Mouse (Mus musculus) embryo, embryonic 10 days (tissue): Measurements from ENCODE around the gene Mrps10.
"Not testable (repeated sequence)": the region's sequence is repeated elsewhere in the genome, so short reads cannot be mapped to it uniquely, and the experiment has no call there.

Experiments used
- DNase-seq: peaks from one replicate; pipeline ENCODE4 v3.0.0-alpha.2; 2015; ENCODE audit warnings: low spot score

Mrps10 gene

GRCm38 (mm10) chr17:47381917-47382316 is 13.2 kb downstream of the Mrps10 start:
- no peak for DNase-seq

DNA sequence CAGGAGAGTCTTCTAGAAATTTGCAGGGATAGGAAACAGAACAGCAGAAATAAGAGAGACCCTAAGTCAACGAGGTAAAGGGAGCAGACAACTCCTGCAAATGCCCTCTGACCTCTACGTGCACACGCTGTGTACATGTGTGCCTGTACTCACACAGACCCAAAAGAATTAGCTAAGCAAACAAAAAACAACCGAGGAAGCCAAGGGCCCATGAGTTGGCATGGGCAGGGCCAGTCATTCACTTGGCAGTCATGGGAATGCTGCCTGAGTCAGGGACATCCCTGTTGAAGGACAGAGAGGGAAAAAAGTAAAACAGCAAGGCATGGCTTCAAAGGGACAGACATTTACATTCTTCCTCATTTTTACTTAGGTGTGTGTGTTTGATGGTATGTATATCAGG is 14.6 kb downstream of the Mrps10 start:
- DNase-seq = no peak

DNA sequence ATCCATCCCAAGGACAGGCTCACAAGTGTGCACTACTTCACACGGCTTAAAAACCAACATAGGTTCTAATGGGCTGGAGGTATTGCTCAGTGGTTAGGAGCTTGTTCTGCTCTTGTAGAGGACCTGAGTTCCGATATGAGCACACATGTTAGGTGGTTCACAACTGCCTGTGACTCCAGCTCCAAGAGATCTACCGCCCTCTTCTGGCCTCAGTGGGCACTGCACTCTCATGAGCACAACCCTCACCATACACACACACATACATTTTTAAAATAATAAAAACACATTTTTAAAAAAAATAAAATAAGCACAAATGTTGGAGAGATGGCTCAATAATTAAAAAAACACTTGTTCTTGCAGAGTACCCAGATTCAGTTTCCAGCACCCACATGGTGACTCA is 15.4 kb downstream of the Mrps10 start:
- no peak for DNase-seq

- DNase-seq = no peak
Measured at GRCm38 (mm10) chr17:47385145-47385544, 16.5 kb downstream of the Mrps10 start, which contains the start of gene Guca1b. TSS of gene Guca1b (plus strand) at chr17:47385393.

DNA sequence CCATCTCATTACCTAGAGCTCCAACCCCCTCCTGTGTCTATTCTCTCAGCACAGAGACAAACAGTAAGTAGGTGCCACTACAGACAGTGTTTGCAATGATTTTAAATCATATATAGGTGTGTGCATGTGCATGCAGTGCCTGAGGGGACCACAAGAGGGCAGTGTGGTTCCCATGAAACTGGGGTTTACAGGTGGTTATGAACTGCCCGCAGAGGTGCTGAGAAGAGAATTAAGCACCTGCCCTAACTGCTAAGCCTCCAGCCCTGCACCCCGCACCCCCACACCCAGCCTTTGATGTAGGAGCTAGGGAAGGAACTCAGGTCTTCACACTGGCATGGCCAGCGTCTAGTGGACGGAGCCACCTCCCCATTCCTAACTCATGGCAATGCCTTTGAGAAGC is 18.0 kb downstream of the Mrps10 start:
- peak; percentile 59 for DNase-seq

DNA sequence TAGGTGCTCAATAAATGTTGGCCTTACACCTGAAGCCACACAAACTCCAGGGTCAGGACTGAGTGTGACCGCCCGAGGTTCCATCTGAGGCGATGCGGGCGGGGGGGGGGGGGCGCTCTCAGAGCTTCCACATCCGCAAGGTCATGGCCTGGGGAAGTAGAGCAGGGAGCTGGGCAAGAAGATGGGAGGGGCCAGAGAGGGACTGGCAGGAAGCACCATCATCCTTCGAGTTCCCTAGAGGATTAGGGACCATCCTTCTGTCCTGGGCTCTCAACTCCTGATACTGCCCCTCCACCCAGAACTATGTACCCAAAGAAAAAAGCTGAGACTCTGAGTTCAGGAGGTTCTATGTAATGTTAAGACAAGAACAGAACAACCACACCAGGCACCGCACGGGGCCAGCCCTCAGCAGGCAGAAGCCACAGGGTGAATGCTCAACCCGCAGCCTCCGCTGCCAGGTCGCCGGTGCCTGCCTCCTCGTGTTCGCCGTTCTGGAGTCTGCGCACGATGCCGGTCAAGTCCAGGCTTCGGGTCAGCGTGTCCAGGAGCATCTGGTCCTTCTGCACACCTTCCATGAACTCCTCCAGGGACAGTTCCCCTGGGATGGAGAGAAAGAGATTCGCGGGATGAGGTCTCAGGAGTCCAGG is 25.7 kb downstream of the Mrps10 start:
- peak; percentile 37 for DNase-seq

- peak; percentile 60 for DNase-seq
Measured at GRCm38 (mm10) chr17:47395376-47395913, 26.8 kb downstream of the Mrps10 start.

DNA sequence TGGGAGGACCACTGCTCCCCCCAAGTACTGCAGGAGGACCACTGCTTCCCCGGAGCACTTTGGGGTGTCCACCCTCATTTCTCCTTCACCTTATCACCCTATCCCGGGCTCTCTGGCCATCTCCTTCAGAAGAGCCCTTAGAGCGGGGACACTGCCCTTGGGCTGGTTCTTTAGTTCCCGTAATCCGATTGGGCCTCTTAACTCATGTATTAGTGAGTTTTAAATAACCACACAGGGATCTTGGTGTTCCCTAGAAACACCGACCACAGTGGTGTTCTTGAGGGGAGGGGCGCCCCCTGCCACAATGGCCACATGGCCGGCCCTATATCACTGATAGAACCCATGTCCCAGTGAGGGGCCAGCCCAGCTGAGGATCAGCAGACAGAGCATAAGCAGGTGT is 30.4 kb downstream of the Mrps10 start:
- no peak for DNase-seq

GRCm38 (mm10) chr17:47400451-47400850 is 31.8 kb downstream of the Mrps10 start, which contains the start of gene Guca1a:
TSS of gene Guca1a (minus strand) at chr17:47400584.
- no peak for DNase-seq

DNA sequence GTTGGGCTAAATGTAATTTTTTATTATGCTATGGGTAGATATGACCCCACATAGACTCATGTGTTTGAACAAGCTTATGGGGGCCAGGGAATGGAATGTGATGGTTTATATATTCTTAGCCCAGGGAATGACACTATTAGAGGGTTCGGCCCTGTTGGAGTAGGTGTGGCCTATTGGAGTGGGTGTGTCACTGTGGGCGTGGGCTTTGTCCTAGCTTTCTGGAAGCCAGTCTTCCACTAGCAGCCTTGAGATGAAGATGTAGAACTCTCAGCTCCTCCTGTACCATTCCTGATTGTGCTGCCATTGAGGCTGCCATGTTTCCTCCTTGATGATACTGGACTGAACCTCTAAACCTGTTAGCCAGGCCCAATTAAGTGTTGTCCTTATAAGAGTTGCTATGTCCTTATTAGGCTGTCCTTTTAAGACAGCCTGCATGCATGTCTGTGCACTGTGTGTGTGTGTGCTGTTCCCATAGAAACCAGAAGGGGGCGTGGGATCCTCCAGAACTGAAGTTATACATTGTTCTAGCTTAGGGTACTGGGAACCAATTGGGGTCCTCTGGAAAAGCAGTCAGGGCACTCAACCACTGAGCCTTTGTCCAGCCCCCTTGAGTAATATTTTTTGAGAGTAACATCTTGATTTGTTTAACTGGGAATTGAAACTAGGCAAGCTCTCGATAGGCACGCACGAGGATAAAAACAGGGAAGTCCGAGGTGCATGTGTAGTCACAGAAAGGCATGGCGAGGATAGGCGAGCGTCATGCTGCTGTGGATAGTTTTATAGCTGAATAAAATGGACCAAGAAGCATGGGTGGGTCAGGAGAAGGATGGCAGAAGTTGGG is 39.2 kb downstream of the Mrps10 start:
- DNase-seq = no peak

GRCm38 (mm10) chr17:47408558-47408898 is 39.8 kb downstream of the Mrps10 start:
- peak; percentile 74 for DNase-seq

DNA sequence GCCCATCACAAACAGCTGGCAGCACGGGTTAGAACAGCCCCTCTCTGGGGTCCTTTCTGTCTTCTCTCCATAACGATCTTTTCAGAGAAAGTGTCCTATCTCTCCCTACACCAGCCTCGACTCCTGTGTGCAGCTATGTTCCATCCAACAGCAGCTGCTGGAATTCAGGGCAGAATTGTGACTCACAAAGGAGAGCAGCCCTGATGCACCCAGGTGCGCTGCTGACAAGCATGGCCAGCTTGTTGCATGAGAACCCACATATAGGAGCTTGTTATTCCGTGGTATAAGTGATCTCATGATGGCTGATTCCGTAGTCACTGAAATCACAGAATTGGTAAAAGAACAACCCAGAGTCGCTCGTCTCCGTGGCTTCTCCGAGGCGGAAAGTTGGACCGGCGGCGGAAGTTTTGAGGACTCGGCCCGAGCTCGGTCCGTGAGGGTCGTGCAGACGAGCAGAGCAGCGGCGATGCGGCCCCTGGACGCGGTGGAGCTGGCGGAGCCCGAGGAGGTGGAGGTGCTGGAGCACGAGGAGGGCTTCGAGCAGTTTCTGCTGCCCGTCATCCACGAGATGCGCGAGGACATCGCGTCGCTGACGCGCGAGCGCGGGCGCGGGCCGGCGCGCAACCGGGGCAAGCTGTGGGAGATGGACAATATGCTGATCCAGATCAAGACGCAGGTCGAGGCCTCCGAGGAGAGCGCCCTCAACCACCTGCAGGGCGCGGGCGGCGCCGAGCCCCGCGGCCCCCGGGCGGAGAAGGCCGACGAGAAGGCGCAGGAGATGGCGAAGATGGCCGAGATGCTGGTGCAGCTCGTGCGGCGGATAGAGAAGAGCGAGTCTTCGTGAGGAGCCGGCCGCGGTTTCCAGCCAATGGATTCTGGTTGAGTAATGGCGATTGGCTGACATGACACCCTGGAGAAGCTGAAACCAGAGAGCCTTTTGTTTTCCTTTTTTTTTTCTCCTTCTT is 41.5 kb downstream of the Mrps10 start:
- peak; percentile 28 for DNase-seq

GRCm38 (mm10) chr17:47420195-47420594 is 51.5 kb downstream of the Mrps10 start:
- DNase-seq = no peak

- no peak for DNase-seq
Measured at GRCm38 (mm10) chr17:47421566-47421965, 52.9 kb downstream of the Mrps10 start.

DNA sequence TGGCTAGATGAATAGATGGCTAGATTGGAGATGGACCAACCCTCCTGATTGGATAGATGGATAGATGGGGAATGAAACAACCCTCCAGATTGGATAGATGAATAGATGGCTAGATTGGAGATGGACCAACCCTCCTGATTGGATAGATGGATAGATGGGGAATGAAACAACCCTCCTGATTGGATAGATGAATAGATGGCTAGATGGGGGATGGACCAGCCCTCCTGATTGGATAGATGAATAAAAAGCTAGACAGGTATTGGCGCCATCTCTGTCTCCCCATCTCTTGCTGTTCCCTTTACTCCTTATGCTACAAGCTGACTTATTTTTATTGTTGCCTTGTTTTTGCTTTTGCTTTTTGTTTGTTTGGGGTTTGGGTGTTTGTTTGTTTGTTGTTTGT is 53.9 kb downstream of the Mrps10 start:
- DNase-seq = not testable (repeated sequence)

DNA sequence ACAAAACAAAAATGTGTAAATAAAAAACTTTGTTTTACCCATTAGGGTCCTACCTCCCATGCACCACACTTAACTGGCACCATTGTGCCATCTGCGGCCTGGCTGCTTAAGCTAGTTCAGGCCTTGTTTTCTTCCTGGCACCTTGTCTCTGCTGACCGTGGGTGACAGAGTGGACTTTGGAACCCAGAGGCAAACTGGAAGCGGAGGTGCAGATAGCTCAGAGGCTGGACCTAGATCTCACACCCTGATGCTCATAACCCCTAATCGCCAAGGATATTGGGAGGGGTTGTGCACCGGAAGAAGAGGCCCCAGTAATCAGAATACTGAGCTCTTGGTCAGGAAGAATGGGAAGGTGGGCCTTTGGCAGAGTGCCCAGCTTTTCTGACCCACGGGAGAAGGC is 55.5 kb downstream of the Mrps10 start:
- DNase-seq = no peak

GRCm38 (mm10) chr17:47427316-47427715 is 58.6 kb downstream of the Mrps10 start:
- no peak for DNase-seq

DNA sequence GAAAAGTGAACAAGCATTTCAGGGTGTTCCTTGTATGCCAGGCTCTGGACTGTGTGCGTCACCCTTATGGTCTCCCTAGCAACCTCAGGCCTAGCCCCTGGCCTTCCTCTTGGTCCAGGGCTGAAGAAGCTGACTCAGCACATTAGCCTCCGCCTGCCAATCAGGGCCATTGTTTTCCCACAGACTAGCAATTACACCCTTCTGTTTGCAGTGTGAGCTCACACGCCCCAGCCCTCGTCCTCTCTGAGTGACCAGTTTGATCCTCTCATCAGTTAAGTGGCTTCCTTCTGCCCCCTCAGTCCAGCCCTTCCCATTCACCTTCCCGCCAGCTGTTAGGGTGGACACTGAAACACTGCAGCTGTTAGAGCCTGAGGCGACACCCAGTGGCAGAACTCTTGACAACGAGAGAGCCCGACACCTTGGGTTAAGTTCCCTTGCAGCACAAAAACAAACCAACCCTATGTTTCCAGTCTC is 60.2 kb downstream of the Mrps10 start:
- DNase-seq = peak; percentile 84

DNA sequence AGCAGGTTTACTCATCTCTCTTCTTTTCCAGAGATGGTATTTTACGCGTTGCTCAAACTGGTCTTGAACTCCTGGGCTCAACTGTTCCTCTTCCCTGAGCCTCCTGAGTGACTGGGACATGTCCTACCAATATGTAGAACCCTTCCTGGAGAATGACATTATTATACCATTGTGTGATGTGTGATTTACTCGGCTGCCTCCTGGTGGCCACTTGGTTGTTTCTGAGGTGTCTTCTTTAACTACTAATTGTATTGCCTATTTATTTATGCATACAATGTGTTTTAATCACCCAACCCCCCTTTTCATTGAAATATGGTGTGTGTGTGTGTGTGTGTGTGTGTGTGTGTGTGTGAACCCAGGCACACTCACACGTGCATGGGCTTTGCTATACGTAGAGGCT is 62.1 kb downstream of the Mrps10 start:
- DNase-seq = no peak
